Mouse (Mus musculus) heart, postnatal 0 days (tissue): Measurements from ENCODE around the gene Dyrk1a.

Experiments used
- CTCF ChIP-seq: IDR thresholded peaks from 2 replicates; pipeline ENCODE4 v1.5.1; 2016; ENCODE audit warnings: antibody characterized with exemption, control low read depth, low read depth
- EP300 ChIP-seq: IDR thresholded peaks from 2 replicates; pipeline ENCODE4 v1.6.1; 2016; ENCODE audit warnings: antibody characterized with exemption, low read depth

- TF ChIP-seq CTCF (no peak), EP300 (no peak)
Observed at GRCm38 (mm10) chr16:94720476-94721153, 150.8 kb downstream of the Dyrk1a start.
